Comparison of ENCODE assay signal across 19 mouse cellular contexts in genomic region chr7:80719038-80719437, GRCm38 (mm10).
"Had no signal": no experiment of that assay in that cellular context is flagged by ENCODE, and none has a peak within 500 bp of the region (broad histone marks: within the 10 kb centered on the region; RNA-seq: fewer than 3 reads in every experiment).

No protein-coding gene starts in this region.

- H3K4me3 ChIP-seq: layer of hippocampus, adult 2 months; left cerebral cortex, adult 2 months; lung, embryonic 15.5 days; midbrain, embryonic 12.5 days; midbrain, embryonic 15.5 days; neural tube, embryonic 13.5 days; stomach, embryonic 15.5 days had no signal

- H3K27ac ChIP-seq: hindbrain, postnatal 0 days; kidney, postnatal 0 days; layer of hippocampus, adult 2 months; left cerebral cortex, adult 2 months; lung, embryonic 15.5 days; midbrain, embryonic 12.5 days; midbrain, embryonic 15.5 days; neural tube, embryonic 13.5 days; stomach, embryonic 15.5 days had no signal

- H3K27me3 ChIP-seq: lung, embryonic 15.5 days; midbrain, embryonic 12.5 days; midbrain, embryonic 15.5 days; neural tube, embryonic 13.5 days; stomach, embryonic 15.5 days had no signal

- H3K9ac ChIP-seq: lung, embryonic 15.5 days; midbrain, embryonic 12.5 days; midbrain, embryonic 15.5 days; neural tube, embryonic 13.5 days; stomach, embryonic 15.5 days had no signal

- H3K4me2 ChIP-seq: lung, embryonic 15.5 days; midbrain, embryonic 12.5 days; midbrain, embryonic 15.5 days; neural tube, embryonic 13.5 days; stomach, embryonic 15.5 days had no signal

- DNase-seq: kidney, adult 18-20 months; kidney, adult 9 months; kidney, postnatal 25 days; layer of hippocampus, adult 9-11 months; layer of hippocampus, postnatal 36 days; lung, adult 18-20 months; lung, postnatal 10 days; lung, postnatal 36 days had no signal

- ATAC-seq: hindbrain, postnatal 0 days; inflammation-experienced regulatory T-cells, adult 6 months; intestine, embryonic 16.5 days; midbrain, embryonic 15.5 days had no signal

- H3K9me3 ChIP-seq: lung, embryonic 15.5 days; midbrain, embryonic 12.5 days; midbrain, embryonic 15.5 days; neural tube, embryonic 13.5 days; stomach, embryonic 15.5 days had no signal

- H3K4me1 ChIP-seq: lung, embryonic 15.5 days; midbrain, embryonic 12.5 days; midbrain, embryonic 15.5 days; neural tube, embryonic 13.5 days; stomach, embryonic 15.5 days had no signal
